Mouse (Mus musculus) megakaryocyte, embryonic 14.5 days (primary cell): ENCODE data around the gene Asf1a. TPM values are rescaled to one million over a fixed set of nuclear protein-coding genes. Genes with fewer than 3 reads are reported as not detected.
"Not testable (repeated sequence)": the region's sequence is repeated elsewhere in the genome, so short reads cannot be mapped to it uniquely, and the experiment has no call there.

ENCODE experiments used
- H3K27me3 ChIP-seq: replicated peaks from 2 replicates; pipeline ENCODE3; 2012; ENCODE audit warnings: inconsistent platforms
- H3K36me3 ChIP-seq: replicated peaks from 2 replicates; pipeline ENCODE3; 2012; ENCODE audit warnings: low read length, inconsistent platforms, mixed read lengths
- H3K4me1 ChIP-seq: 2 replicates; pipeline ENCODE4 v1.6.1; 2012; ENCODE audit warnings: inconsistent platforms
- H3K4me3 ChIP-seq: replicated peaks from 2 replicates; pipeline ENCODE3; 2012; ENCODE audit warnings: moderate library complexity, mild to moderate bottlenecking, inconsistent platforms
- H3K9me3 ChIP-seq: 2 replicates; pipeline ENCODE4 v1.6.1; 2012; ENCODE audit warnings: inconsistent platforms
- FLI1 ChIP-seq: IDR thresholded peaks from 2 replicates; pipeline ENCODE4 v1.6.1; 2012; ENCODE audit warnings: low read length, inconsistent platforms, mixed read lengths
- GATA1 ChIP-seq: IDR thresholded peaks from 3 replicates; pipeline ENCODE4 v1.6.1; 2012; ENCODE audit warnings: mixed read lengths, low read length, inconsistent platforms, borderline replicate concordance
- polyA plus RNA-seq: library from polyadenylated mRNA; stranded (reverse); fragments of >175 nt; gene quantifications from 2 replicates; pipeline ENCODE4 v1.2.3, GENCODE M21; 2012; ENCODE audit warnings: low replicate concordance; ENCODE audit not compliant: insufficient read depth

The Asf1a gene
- polyA plus RNA-seq, 1 experiment = 9.0 TPM

DNA sequence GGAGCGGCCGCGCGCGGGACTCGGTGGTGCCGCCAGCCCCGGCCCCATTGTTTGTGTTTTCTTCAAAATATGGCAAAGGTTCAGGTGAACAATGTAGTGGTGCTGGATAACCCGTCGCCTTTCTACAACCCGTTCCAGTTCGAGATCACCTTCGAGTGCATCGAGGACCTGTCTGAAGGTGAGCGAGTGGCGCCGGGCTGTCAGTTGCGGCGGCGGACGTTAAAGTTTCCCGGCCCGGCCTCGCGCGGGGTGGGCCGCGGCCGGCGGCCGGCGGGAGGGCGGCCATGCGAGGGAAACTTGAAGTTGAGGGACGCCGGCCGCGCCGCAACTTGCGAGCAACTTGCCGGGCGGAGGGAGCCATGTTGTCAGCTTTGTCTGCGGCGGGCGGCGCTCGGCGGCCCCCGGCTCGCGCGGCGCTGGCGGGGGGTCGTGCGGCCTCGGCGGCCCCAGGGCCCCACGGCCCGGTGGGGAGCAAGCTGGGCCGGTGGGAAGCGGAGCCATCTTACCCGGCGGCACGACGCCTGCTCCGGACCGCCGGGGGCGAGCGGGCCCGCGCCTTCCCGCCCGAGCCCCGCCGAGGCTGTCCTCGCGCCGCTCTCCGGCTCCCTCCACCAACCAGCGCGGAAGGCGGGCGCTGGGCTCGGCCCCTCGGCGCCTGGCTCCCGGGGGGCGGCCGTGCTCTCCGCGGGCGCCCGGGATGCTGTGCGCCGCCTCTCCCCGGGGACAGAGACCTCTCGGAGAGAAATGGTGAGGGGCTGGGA is 744 bp downstream of the Asf1a start:
- no peaks in the 10 kb centered on the region for H3K27me3 ChIP-seq
- TF ChIP-seq GATA1 (no peak), FLI1 (no peak)
- H3K4me3 ChIP-seq = peak overlapping the region; percentile 98
- H3K9me3 ChIP-seq = no peaks in the 10 kb centered on the region
- peaks cover 46% of the 10 kb centered on the region for H3K4me1 ChIP-seq
- H3K36me3 ChIP-seq = peaks cover 24% of the 10 kb centered on the region

DNA sequence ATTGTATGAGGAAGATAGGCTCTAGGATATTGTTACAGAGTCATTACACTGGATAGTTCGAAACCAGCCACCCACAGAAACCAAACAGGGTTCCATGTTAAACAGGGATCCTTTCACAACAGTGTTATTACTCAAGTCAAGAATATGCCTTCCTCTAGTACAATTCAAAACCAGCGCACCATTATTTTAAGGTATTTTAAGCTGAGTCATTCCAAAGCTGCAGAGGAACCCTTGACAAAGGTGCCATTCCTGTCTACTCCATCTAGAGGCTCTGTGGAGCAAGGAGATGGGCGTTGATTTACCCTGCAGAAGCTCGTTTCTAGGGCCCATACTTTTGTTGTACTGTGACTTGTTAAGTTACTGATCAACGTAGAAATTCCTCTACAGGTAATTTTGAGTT is 2.3 kb downstream of the Asf1a start:
- Histone ChIP-seq H3K27me3 (no peaks in the 10 kb centered on the region), H3K9me3 (no peaks in the 10 kb centered on the region), H3K4me3 (peak overlapping the region; percentile 98), H3K36me3 (peaks cover 40% of the 10 kb centered on the region), H3K4me1 (peaks cover 46% of the 10 kb centered on the region)
- no peak for TF ChIP-seq GATA1
- TF ChIP-seq FLI1 = no peak

DNA sequence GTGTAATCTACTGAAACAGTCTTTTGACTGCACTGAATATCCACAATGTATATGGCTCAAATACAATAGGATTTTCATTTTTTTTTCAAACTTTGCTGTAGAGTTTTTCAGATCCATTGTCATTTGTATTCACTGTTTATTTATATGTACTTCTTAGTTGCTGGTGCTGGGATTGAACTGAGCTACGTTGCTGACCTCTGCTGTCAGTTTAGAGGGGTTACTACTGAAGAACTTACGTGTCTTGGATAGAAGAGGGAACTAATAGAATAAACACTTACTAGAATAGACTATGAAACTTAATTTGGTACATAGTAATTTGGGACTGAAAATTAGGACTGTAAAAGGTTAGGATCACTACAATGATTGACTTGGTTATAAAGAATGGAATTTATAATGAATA is 8.8 kb downstream of the Asf1a start:
- no peak overlapping the region for H3K4me3 ChIP-seq
- H3K27me3 ChIP-seq = no peaks in the 10 kb centered on the region
- peaks cover 17% of the 10 kb centered on the region for H3K4me1 ChIP-seq
- TF ChIP-seq GATA1 (no peak), FLI1 (no peak)
- no peaks in the 10 kb centered on the region for H3K9me3 ChIP-seq
- H3K36me3 ChIP-seq = peaks cover 95% of the 10 kb centered on the region

DNA sequence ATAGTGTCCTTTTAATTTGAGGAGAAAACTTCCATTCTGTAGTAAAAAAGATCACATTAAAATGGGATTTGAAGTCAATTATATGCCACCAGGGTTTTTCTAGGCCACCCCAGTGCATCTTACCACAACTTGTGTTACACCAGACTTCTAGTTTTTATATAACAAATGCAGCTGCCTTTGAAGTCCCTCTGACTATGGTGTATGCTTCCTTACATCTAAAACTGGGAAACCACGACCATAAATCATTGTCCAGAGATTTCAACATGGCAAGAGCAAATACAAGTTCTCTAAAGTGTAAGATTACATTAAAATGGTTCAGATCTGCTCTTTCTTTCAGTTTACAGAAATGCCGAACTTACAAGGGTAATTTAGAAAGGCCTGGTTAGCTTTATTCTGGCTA is 11.7 kb downstream of the Asf1a start:
- no peak overlapping the region for H3K4me3 ChIP-seq
- no peak for TF ChIP-seq GATA1
- no peak for TF ChIP-seq FLI1
- H3K27me3 ChIP-seq = no peaks in the 10 kb centered on the region
- H3K9me3 ChIP-seq = no peaks in the 10 kb centered on the region
- H3K36me3 ChIP-seq = peaks cover 93% of the 10 kb centered on the region
- H3K4me1 ChIP-seq = peaks cover 6% of the 10 kb centered on the region

DNA sequence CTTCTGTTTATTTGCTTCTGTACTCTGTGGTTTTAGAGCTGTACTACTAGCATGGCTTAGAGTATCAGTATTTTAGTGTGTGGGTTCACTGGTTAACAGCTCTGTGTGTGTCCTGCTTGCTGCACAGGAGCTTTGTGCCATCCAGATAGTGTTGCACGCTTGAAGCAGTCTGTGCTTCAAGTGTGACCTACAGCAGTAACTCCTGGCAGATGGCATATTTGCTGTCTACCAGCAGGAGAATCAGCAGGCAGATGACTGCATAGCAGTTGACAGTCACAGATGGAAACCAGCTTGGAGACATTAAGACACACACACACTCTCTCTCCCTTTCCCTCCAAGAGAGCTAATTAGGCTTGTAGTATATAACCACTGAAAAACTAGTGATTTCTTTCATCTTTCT is 15.6 kb downstream of the Asf1a start:
- peaks cover 89% of the 10 kb centered on the region for H3K36me3 ChIP-seq
- no peak for TF ChIP-seq GATA1
- TF ChIP-seq FLI1 = no peak

DNA sequence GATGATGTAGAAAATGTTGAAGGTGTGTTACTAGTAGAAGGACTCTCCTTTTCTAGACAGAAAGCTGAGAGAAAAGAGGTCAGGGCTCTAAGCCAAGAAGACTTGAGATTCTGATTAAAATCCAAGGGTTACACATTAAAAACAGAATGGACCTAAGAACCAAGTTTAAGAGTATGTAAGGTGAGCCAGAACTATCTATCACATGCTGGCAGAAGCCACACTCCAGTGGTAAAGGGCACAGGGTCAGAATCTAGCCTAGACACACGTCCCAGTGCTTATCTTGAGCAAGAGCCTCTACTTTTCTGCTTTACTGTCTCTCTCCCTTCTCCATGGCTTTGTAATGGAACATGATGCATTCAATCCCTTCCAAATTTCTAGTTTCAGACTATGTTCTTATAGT is 17.4 kb downstream of the Asf1a start:
- H3K36me3 ChIP-seq = peaks cover 80% of the 10 kb centered on the region
- peaks cover 25% of the 10 kb centered on the region for H3K4me1 ChIP-seq
- TF ChIP-seq FLI1 (no peak), GATA1 (no peak)
- H3K9me3 ChIP-seq = no peaks in the 10 kb centered on the region
- H3K4me3 ChIP-seq = no peak overlapping the region
- H3K27me3 ChIP-seq = no peaks in the 10 kb centered on the region

More for the DNA sequence above, 15.6 kb downstream of the Asf1a start:
- no peak overlapping the region for H3K4me3 ChIP-seq
- H3K27me3 ChIP-seq = no peaks in the 10 kb centered on the region
- no peaks in the 10 kb centered on the region for H3K9me3 ChIP-seq
- H3K4me1 ChIP-seq = peaks cover 25% of the 10 kb centered on the region

DNA sequence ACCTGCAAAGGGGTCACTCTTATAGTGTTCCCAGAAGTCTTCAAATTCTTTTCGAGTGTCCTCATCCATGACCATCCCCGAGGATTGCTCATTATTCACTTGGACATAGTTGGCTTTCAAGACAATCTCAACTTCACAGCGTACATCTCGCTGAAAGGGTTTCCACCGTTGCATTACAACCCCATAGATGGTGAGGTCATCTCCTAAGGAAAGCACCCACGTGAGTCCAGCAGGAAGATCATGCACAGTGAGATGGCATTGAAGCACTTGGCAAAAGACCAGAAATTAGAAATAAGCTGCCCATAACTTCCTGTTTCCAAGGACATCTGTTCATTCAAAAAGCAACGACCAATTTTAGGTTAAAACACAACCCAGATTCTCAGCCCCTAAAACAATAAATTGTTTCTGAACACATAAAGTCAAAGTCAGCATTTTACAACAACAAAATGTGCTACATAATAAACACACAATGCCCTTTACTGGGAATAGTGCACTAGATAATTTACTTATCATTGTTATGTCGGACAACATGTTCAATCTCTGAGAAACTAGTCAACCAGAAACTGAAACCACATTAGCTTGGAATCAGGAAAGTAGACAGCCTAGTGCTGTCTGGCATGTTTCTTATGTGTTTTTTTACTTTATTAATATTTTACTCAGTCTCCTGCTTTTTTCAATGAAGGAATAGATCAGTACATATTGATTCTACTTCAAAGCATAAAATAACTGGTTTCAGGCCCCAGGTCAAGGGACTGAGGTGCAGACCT is 19.5 kb downstream of the Asf1a start:
- Histone ChIP-seq H3K36me3 (peaks cover 79% of the 10 kb centered on the region), H3K4me1 (peaks cover 25% of the 10 kb centered on the region), H3K4me3 (no peak overlapping the region), H3K9me3 (no peaks in the 10 kb centered on the region), H3K27me3 (no peaks in the 10 kb centered on the region)
- TF ChIP-seq FLI1 = no peak
- TF ChIP-seq GATA1 = no peak

DNA sequence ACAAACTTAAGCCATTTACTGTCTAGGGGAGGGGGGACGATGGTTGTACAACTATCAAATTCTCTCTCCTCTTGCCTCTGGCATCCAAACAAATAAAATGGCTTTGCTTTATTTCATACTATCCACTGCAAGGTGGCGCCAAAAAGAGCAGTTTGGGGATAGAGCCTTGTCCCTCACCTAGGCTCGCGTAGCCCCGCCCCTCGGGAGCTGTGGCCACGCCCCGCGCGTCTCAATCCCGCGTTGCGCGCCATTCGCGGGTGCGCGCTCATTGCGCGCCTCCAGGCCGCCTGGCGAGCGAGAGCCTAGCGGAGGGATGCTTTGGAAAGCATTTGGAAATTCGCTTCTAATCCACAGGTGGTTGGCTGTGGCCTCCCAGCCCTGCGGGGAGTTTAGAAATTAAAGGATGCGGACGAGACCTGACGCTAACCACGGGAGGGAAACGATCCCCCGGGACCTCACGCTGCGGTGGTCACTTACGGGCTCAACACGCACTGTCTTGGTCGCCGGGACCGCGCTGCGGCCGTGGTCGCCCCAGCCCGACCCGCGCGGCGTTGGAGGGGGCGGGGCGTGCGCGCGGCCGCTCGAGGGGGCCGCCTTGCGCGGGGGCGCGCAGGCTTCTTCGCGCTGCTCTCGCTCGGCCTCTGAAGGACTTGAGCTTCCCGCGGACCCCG is 32.8 kb downstream of the Asf1a start:
- peaks cover 30% of the 10 kb centered on the region for H3K4me1 ChIP-seq
- no peaks in the 10 kb centered on the region for H3K27me3 ChIP-seq
- peaks cover 19% of the 10 kb centered on the region for H3K36me3 ChIP-seq
- peak overlapping the region; percentile 100 for H3K4me3 ChIP-seq
- no peaks in the 10 kb centered on the region for H3K9me3 ChIP-seq
- no peak for TF ChIP-seq GATA1
- TF ChIP-seq FLI1 = no peak

DNA sequence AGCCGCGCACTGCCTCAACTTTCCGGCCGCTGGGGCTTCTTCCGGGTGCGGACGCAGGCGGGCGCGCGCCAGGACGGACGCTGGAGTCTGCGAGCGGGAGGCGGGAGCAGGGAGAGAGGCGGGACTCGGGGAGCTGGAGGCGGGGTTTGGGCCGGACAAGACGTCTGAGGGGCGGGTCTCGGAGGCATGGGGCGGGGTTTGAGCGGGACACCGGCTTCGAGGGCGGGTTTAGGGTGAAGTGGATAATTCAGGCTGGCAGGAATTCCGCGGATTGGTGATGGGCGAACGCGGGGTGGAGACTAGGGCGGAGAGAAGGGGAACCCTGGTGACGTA is 33.3 kb downstream of the Asf1a start:
- TF ChIP-seq FLI1 = no peak
- no peak for TF ChIP-seq GATA1
- Histone ChIP-seq H3K4me1 (peaks cover 25% of the 10 kb centered on the region), H3K9me3 (no peaks in the 10 kb centered on the region), H3K27me3 (no peaks in the 10 kb centered on the region), H3K4me3 (peak overlapping the region; percentile 100), H3K36me3 (peaks cover 15% of the 10 kb centered on the region)

DNA sequence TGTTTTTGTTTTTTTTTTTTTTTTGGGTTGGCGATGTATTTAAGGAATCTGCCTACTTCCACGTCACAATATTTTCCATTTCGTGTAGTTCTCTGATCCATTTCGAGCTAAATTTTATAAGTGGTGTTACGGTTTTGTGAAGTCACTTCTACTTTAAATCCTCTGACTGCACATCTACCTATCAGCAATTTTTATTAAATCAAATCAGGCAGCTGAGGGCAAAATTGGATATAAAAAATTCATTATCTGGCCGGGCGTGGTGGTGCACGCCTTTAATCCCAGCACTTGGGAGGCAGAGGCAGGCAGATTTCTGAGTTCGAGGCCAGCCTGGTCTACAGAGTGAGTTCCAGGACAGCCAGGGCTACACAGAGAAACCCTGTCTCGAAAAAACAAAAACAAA is 33.8 kb downstream of the Asf1a start, which contains the start of gene Mcm9:
Gene Mcm9 (minus strand): TSS at position 101 of the 400 bp plus-strand sequence.
- Histone ChIP-seq H3K4me1 (peaks cover 26% of the 10 kb centered on the region), H3K36me3 (peaks cover 11% of the 10 kb centered on the region), H3K4me3 (peak within 1 kb of the TSS; percentile 100)
- H3K27me3 ChIP-seq, H3K9me3 ChIP-seq: not testable (repeated sequence)
